Mouse (Mus musculus) kidney, postnatal 25 days (tissue): ENCODE data around the gene Nme9.

Experiments
- DNase-seq, 2 experiments: peaks; one replicate each; pipeline ENCODE4 v3.0.0; 2021; ENCODE audit warnings: mixed read lengths in 2 of 2

Nme9 gene

GRCm38 (mm10) chr9:99437031-99437764 lies 14.1 kb upstream of the Nme9 start, which contains the start of gene Mras:
Mras (minus strand) TSS chr9:99437381.
- no peak for DNase-seq

DNA sequence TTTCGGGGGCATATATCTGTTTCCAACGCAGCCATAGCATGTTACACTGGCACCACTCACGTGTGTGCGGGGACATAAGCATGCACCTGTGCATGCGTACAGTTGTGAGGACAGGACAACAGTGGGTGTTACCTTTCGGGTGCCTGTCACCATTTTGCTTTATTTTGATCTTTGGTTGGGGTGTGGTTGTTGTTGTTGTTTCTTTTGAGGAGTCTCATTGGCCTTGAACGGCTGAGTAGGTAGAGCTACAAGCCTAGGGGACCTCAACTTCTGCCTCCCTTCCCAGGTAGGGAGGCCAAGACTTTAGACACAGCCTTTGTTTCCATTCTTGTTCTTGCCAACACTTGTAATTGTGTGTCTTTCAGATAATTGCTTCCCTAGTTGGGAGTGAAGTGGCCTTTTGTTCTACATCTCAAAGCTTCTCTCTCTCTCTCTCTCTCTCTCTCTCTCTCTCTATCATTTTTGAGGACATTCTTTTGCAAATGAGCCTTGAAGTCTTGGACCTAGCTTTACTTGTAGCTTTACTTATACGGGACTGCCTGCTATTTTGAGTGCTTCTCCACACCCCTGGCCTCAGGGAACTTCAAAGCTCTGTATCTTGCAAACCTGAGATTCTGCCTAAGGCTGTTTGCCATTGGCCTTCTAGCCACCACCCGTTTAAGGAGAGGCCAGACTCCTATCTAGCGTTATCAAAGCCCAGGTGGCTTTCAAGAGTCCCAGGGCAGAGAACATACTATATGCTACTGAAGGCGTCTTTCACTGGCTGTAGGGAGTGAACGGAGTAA lies 13.3 kb upstream of the Nme9 start:
- DNase-seq, result no peak

DNA sequence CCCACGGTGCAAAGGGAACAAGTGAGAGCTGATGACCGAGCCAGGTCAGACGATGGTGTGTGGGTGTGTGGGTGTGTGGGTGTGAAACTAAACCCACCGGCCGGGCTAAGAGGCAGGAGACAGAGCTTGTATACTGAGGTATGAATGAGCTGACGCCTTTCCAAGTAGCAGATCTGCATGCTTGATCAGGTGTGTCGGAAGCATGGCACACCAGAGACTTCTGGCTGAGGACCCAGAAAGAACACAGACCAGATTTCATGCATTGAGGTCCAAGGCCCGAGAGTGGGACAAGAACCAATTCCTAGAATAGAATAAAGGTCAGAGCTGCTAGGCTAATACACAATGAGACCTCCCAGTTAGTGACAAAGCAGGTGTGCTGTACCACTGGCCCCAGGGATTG lies 12.2 kb upstream of the Nme9 start:
- no peak for DNase-seq

- DNase-seq, result no peak
Measured at GRCm38 (mm10) chr9:99440941-99441340, 10.3 kb upstream of the Nme9 start.

DNA sequence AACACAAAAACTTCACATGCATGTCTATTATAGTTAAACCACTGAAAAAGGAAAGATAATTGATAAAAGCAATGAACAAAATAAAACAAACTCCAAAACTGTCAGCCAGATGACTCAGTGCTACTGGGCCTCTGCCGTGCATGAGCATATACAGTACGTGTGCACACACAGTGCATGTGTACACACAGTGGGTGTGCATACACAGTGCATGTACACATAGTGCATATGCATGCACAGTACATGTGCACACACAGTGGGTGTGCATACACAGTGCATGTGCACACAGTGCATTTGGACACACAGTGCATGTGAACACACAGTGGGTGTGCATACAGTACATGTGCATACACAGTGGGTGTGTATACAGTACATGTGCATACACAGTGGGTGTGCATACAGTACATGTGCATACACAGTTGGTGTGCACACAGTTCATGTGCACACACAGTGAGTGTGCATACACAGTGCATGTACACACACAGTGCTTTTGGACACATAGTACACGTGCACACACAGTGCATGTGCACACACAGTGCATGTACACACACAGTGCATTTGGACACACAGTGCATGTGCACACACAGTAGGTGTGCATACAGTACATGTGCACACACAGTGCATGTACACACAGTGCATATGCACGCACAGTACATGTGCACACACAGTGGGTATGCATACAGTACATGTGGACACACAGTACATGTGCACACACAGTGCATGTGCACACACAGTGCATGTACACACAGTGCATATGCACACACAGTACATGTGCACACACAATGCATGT lies 9.4 kb upstream of the Nme9 start:
- no peak for DNase-seq

DNA sequence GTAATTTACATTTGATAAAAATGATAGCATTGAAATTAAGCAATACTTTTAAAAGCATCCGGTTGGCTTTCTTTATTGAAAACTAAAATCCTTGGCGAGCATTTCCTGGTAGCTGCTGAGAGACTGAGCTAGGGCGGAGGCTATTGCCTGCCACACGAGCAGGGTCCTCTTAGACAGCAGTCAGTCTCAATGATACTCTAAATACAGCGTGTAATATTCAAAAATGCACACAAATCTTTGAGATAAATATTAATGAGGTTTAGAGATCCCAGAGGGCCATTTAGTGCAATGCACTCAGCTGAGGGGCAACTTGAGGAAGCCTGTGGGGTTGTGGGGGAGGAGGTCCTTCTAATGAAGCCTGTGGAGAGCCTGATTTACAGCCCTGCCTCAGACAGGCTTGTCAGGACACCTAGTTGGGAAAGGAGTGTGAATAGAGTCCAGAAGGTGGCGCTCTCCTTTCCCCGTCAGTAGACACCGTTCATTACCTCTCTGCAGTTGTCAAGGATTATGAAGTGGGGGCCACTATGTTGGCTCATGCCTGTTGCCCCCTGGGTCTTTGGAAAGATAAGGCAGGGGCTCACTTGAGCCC lies 6.6 kb upstream of the Nme9 start:
- peak in 1 of 2 experiments; percentile 43 for DNase-seq

- DNase-seq, result no peak
Measured at GRCm38 (mm10) chr9:99446259-99446658, 5.0 kb upstream of the Nme9 start.

- DNase-seq, result no peak
Measured at GRCm38 (mm10) chr9:99447323-99447722, 4.0 kb upstream of the Nme9 start.

DNA sequence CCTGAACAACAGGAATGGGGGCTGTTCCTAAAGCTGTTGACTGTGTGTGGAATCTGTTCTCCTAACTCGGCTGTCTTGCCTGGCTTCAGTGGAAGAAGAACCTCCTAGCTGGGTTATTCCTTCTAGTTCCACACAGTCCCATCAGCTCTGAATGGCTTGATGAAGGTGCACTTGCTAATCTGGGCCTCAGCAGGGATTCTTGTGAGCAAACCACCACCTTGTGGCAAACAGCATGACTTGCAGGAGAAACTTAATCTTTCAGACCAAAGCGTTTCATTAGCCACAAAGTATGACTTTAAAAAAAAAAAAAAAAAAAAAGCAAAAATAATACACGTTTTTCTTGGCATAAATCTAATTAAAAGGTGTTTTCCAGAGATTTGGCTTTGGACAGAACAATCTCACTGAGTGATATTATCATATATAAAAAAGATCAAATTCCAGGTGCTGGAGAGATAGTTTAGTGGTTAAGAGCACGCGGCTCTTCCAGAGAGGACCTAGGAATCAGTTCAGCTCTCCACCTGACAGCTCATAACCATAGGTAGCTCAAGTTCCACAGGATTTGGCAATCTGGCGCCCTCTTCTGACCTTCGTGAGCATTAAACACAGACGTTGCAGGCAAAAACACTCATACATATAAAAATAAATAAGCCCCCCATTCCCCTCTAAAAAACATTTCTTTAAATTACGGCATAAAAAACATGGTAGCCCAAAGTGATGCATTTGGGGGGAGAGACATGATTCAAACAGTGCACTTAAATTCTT lies 1.2 kb upstream of the Nme9 start:
- peak in 1 of 2 experiments; percentile 43 for DNase-seq

DNA sequence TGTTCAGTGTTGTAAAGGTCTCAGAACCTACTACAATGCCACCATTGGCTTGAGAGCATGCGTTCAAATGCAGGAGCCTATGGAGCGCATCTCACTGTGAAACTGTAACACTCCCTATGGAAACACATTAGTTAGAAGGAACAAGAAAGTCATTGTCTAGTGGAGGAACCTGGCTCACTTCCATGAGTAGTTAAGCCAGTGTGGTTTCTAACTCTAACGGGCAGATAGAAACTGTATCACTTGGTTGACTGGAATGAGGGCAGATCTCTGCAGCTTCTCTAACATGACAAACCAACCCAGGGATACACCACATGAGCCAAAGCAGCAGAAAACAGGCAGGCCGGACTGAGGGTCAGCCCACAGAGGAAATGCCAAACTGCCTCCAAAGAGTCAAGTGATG lies 2.9 kb downstream of the Nme9 start:
- DNase-seq, result no peak

DNA sequence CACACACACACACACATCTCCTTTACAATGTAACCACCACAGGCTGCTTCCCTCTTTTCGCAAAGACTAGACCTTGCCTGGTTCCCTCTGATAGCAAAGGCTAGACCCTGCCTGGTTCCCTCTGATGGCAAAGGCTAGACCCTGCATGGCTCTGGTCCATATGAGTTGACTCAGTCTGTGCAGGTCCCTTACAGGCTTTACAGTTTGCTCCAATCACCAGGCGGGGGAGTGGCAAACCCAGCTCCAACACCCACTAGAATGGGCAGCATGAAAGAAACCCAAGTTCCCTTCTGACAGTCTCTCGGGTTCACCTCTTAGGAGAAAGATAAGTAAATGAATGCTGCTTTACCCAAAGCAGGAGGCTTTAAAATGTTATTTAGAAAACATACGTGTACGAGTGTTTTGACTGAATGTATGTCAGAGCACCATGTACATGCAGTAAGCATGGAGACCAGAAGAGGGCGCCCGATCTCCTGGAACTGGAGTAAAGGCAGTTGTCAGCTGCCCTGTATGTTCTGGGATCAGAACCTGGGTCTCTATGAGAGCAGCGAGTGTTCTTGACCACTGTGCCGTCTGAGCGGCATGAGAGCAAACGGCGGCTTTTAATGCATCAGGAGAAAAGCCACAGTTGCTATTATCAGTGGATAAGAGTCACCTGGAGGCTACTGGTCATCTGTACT lies 7.4 kb downstream of the Nme9 start:
- peak; percentile 55 to 75 for DNase-seq

DNA sequence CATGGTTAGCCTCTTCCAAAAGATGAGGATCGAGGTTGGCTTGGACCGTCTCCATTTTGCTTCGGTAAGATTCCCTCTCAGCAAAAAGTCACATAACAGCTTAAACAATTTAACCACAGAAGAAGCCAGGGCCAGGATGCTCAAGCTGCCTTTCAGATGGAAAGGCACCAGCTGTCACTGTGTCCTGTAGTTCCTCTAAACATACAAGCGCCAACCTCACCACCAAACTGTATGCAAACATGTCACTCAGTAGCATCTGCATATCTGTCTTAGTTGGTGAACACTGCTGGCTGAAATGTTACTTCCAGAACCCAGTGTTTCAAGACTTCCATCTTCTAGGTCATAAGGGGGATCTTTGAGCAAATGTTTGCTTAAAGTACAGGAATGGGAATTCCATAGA lies 8.5 kb downstream of the Nme9 start:
- DNase-seq, result no peak

- no peak for DNase-seq
Measured at GRCm38 (mm10) chr9:99464876-99465275, 13.6 kb downstream of the Nme9 start.

- DNase-seq, result no peak
Measured at GRCm38 (mm10) chr9:99468572-99468971, 17.3 kb downstream of the Nme9 start.

- peak; percentile 30 to 44 for DNase-seq
Measured at GRCm38 (mm10) chr9:99469681-99470273, 18.5 kb downstream of the Nme9 start.

DNA sequence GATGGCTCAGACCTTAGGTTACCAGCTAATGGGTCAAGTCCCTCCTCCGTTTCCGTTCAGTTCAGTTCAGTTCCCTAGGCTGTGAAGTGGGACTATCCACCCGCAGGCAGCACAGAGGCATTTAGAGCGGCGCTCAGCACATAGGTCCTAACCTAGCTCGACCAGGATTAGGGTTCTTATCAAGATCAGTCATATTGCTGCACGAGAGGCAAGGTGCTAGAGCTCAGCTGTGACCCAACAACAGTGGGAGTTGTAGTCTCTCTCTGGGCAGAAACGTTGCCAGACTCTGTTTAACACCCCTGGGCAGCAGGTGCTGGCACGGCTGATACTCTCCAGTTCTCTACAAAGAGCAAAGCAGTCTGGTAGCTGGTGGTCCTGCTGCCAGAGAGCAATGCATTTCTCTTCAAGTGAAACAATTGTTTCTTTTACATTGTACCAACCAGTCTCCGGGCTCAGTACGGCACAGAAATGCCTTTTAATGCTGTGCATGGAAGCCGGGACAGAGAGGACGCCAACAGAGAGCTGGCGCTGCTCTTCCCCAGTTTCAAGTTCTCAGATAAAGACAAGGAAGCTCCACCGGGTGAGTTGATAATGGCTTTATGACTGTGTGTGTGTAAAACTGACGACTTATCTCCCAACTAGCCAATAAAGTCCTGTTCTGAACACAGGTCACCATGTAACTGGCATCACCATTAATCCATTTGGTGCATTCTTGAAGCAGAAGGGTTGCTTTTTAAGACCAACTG lies 19.2 kb downstream of the Nme9 start:
- DNase-seq, result no peak

DNA sequence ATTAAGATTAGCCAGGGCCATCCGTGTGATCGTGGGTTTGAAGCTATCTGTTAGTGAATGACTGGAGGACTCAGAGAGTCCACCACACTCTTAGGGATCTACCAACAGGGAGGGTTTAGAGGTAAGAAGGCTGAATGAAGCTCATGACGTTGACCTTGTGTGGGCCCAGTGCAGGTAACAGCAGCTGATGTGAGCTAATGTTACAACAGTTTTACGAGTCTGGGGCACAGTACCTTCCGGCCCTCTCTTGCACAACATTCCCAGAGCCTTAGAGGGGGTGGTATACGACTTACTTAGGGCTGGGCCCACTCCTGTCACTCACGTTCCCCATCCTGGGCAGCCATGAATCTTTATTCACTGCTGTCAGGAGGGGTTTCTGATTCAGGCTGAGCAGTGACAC lies 20.1 kb downstream of the Nme9 start:
- DNase-seq, result no peak

GRCm38 (mm10) chr9:99479181-99479711 lies 28.0 kb downstream of the Nme9 start:
- DNase-seq, result no peak

- no peak for DNase-seq
Measured at GRCm38 (mm10) chr9:99480764-99481163, 29.5 kb downstream of the Nme9 start.

- no peak for DNase-seq
Measured at GRCm38 (mm10) chr9:99483191-99483590, 31.9 kb downstream of the Nme9 start.
